7 mouse cellular contexts compared by ENCODE assay signal in the genomic region with DNA sequence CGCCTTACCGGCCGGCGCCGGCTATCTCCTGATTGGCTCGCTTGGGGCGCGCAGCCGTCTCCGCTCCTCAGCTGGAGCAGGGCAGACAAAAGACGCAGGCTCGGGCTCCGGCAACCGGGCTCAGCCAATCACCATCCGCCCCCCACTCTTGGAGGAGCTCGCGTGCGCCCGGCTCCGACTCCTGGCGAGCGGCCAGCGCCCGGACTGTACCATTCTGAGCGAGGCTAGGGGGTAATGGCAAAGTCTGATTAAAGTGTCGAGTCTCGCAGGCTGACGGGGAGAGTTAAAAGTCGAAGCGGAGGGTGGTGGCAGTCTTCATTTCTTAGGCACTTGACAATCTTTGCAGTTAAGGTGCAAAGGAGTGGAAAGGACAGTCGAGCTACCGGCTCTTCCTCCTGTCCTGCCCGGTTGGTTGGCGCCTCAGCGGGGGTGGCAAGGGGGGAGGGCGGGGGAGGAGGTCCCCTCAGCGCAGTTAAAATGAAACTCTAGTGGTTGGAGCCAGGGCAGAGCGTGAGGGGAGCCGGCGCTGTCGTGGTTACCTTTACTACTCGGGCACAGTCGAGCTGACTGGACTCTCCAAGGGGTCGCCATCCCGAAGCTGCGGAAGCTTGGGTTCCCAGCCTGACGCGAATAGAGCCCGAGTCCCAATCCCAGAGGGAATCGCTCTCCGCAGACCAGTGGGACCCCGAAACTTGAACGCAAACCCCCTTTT. TPM values are rescaled to one million over a fixed set of nuclear protein-coding genes. Genes with fewer than 3 reads are reported as not detected.
DNase-seq lines count a peak whose midpoint lies in the region; ATAC-seq and TF ChIP-seq lines count a peak whose summit lies in the region.

A gene (plus strand): TSS at position 479 of the 712 bp plus-strand sequence.

- peak; percentile 100 for TF ChIP-seq POLR2A in small intestine, adult 2 months (IDR thresholded peaks at IDR 0.05; ENCODE audit: low read depth, low read length)

- peak within 1 kb of the TSS; percentile 71 for H3K9ac ChIP-seq in intestine, postnatal 0 days (ENCODE audit: low read depth, low read length)
- peak within 1 kb of the TSS; percentile 95 for H3K9ac ChIP-seq in midbrain, embryonic 12.5 days (replicated peaks)

- H3K27me3 ChIP-seq in embryonic facial prominence, embryonic 10.5 days (replicated peaks; ENCODE audit: low read depth, poor library complexity, severe bottlenecking), result no peaks in the 10 kb centered on the region
- no peaks in the 10 kb centered on the region for H3K27me3 ChIP-seq in intestine, postnatal 0 days (replicated peaks; ENCODE audit: control insufficient read depth, insufficient read depth, low read length)
- H3K27me3 ChIP-seq in midbrain, embryonic 12.5 days, result no peaks in the 10 kb centered on the region
- no peaks in the 10 kb centered on the region for H3K27me3 ChIP-seq in small intestine, adult 2 months (ENCODE audit: control insufficient read depth, insufficient read depth, low read length)

- H3K4me3 ChIP-seq in embryonic facial prominence, embryonic 10.5 days, result peak within 1 kb of the TSS; percentile 75
- peak within 1 kb of the TSS; percentile 90 for H3K4me3 ChIP-seq in intestine, postnatal 0 days (ENCODE audit: low read depth, low read length)
- H3K4me3 ChIP-seq in midbrain, embryonic 12.5 days, result peak within 1 kb of the TSS; percentile 75
- H3K4me3 ChIP-seq in small intestine, adult 2 months (ENCODE audit: low read depth, low read length), result peak within 1 kb of the TSS; percentile 87

- peak; percentile 100 for ATAC-seq in intestine, postnatal 0 days
- peak; percentile 99 for ATAC-seq in midbrain, embryonic 12.5 days (ENCODE audit: low FRiP score, low read depth)

- intact Hi-C loops in left cerebral cortex, postnatal 4 days (cut with DNase I), result no loop called here

- peak; percentile 99 for DNase-seq in adrenal gland, postnatal 10 days
- peak; percentile 99 for DNase-seq in embryonic facial prominence, embryonic 10.5 days (ENCODE audit: low spot score)
- peak; percentile 62 for DNase-seq in gonadal fat pad, adult 2 months (ENCODE audit: low read depth)
- DNase-seq in left cerebral cortex, postnatal 4 days, result peak; percentile 99

- WGBS in embryonic facial prominence, embryonic 10.5 days, result under 1% methylated on average over 53 of the region's 53 CpGs
- WGBS in intestine, postnatal 0 days, result under 1% methylated on average over 52 of the region's 53 CpGs
- WGBS in midbrain, embryonic 12.5 days, result under 1% methylated on average over 53 of the region's 53 CpGs
- under 1% methylated on average over 53 of the region's 53 CpGs for WGBS in small intestine, adult 2 months

- peak within 1 kb of the TSS; percentile 99 for H3K27ac ChIP-seq in embryonic facial prominence, embryonic 10.5 days (replicated peaks)
- peak within 1 kb of the TSS; percentile 89 for H3K27ac ChIP-seq in intestine, postnatal 0 days (ENCODE audit: low read depth, low read length)
- peak within 1 kb of the TSS; percentile 100 for H3K27ac ChIP-seq in midbrain, embryonic 12.5 days (replicated peaks)
- peak within 1 kb of the TSS; percentile 96 for H3K27ac ChIP-seq in small intestine, adult 2 months (ENCODE audit: insufficient read depth, low read depth, low read length)

- no peak for TF ChIP-seq CTCF in intestine, postnatal 0 days (IDR thresholded peaks at IDR 0.05; ENCODE audit: low read depth)
- TF ChIP-seq CTCF in small intestine, adult 2 months (IDR thresholded peaks at IDR 0.05; ENCODE audit: extremely low read depth, insufficient read length, insufficient replicate concordance, low read depth, low read length), result 0 out of 2 replicates have a peak, but pooled peaks have one; percentile 6

- no peaks in the 10 kb centered on the region for H3K36me3 ChIP-seq in embryonic facial prominence, embryonic 10.5 days (replicated peaks)
- H3K36me3 ChIP-seq in intestine, postnatal 0 days (ENCODE audit: control insufficient read depth, insufficient read depth), result no peaks in the 10 kb centered on the region
- H3K36me3 ChIP-seq in midbrain, embryonic 12.5 days, result no peaks in the 10 kb centered on the region
- no peaks in the 10 kb centered on the region for H3K36me3 ChIP-seq in small intestine, adult 2 months (ENCODE audit: control insufficient read depth, insufficient read depth, low read length)

- H3K4me2 ChIP-seq in intestine, postnatal 0 days (replicated peaks; ENCODE audit: low read depth), result peak within 1 kb of the TSS; percentile 88
- H3K4me2 ChIP-seq in midbrain, embryonic 12.5 days (replicated peaks), result peak within 1 kb of the TSS; percentile 73

- peaks cover 19% of the 10 kb centered on the region for H3K4me1 ChIP-seq in embryonic facial prominence, embryonic 10.5 days
- H3K4me1 ChIP-seq in intestine, postnatal 0 days (replicated peaks; ENCODE audit: control insufficient read depth, insufficient read depth, low read length), result no peaks in the 10 kb centered on the region
- H3K4me1 ChIP-seq in midbrain, embryonic 12.5 days, result peaks cover 10% of the 10 kb centered on the region
- H3K4me1 ChIP-seq in small intestine, adult 2 months (ENCODE audit: control insufficient read depth, insufficient read depth, insufficient read length, low read length), result no peaks in the 10 kb centered on the region

- H3K9me3 ChIP-seq in embryonic facial prominence, embryonic 10.5 days, result no peaks in the 10 kb centered on the region
- no peaks in the 10 kb centered on the region for H3K9me3 ChIP-seq in intestine, postnatal 0 days (ENCODE audit: control insufficient read depth)
- H3K9me3 ChIP-seq in midbrain, embryonic 12.5 days, result no peaks in the 10 kb centered on the region

RNA-seq across cellular contexts. Expression of the gene that starts here (rescaled TPM):
- total RNA-seq in adrenal gland, postnatal 10 days (2021), result 10 to 100 TPM; 15.6 to 18.9 TPM
- 43.7 and 45.7 TPM in 2 replicates for polyA plus RNA-seq in embryonic facial prominence, embryonic 10.5 days (2016; fragmentation: Nextera tagmentation; extraction: Ambion mirVana)
- polyA plus RNA-seq in gonadal fat pad, adult 2 months (2012; rRNA removed), result 28.4 and 32.6 TPM in 2 replicates
- 2.9 and 3.5 TPM in 2 replicates for polyA plus RNA-seq in intestine, postnatal 0 days (2015; fragmentation: Nextera tagmentation; extraction: Ambion mirVana)
- total RNA-seq in left cerebral cortex, postnatal 4 days (2021), result 10 to 100 TPM; 32.2 to 32.4 TPM
- 117 and 127 TPM in 2 replicates for polyA plus RNA-seq in midbrain, embryonic 12.5 days (2016; fragmentation: Nextera tagmentation; extraction: Ambion mirVana)
- 1.8 and 2.7 TPM in 2 replicates for polyA plus RNA-seq in small intestine, adult 2 months (2012; rRNA removed)

Comparison
In these comparisons a context has a peak if more than half of its experiments do, and no peak if none do; other contexts are left out.
1. Peak in every context shown above with its lines: DNase-seq, ATAC-seq, H3K4me3 ChIP-seq and H3K27ac ChIP-seq.